Mouse (Mus musculus): ENCODE results near the gene Tbc1d9b.

DNA sequence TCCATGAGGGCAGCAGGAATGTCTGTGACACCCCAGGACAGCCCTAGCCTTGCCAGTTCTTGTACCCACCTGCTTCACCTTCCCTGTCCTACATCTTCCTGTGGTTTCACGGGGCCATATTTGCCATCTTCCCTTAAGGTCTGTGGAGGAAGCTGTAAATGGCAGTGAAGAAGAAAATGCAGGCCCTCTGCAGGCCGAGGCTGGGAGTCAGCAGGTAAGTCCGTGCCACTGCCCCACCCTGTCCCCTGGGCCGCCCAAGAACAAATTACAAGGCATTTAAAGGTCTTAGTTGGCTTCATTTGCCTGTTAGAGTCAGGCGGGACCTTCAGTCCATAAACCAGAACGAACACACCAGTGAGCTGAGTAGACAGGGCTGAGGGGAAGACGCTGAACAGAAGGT is 62.9 kb downstream of the Tbc1d9b start:
- no peak for TF ChIP-seq CTCF (IDR thresholded peaks at IDR 0.05)
- no peak for TF ChIP-seq EP300 (IDR thresholded peaks at IDR 0.05; ENCODE audit: insufficient read depth, low read depth, low read length)
- TF ChIP-seq POLR2A (IDR thresholded peaks at IDR 0.05; ENCODE audit: insufficient read depth, low read depth, low read length): no peak

Data from heart, adult 2 months (tissue).